Mouse (Mus musculus): ENCODE data around the gene Olfr1180.
"Not testable (repeated sequence)": the region's sequence is repeated elsewhere in the genome, so short reads cannot be mapped to it uniquely, and the experiment has no call there.

The Olfr1180 gene

GRCm38 (mm10) chr2:88419051-88419450 lies at the start of gene Olfr1180:
Gene Olfr1180 (minus strand): TSS chr2:88419151.
- DNase-seq (ENCODE audit: low read depth): no peak

- not testable (repeated sequence) for DNase-seq (ENCODE audit: low read depth)
These were observed 35.6 kb upstream of the Olfr1180 start, which contains the start of gene Olfr1183 for GRCm38 (mm10) chr2:88454567-88454966. Gene Olfr1183 (plus strand): TSS chr2:88454867.

GRCm38 (mm10) chr2:88449031-88449430 lies 30.1 kb upstream of the Olfr1180 start, which contains the start of gene Gm13757:
Gene Gm13757 (minus strand): TSS chr2:88449131.
- DNase-seq (ENCODE audit: low read depth): no peak

- DNase-seq (ENCODE audit: low read depth): no peak
These were observed 7.1 kb upstream of the Olfr1180 start, which contains the start of gene Olfr1181 for GRCm38 (mm10) chr2:88426071-88426470. Gene Olfr1181 (minus strand): TSS chr2:88426171.

- no peak for DNase-seq (ENCODE audit: low read depth)
These were observed 12.6 kb downstream of the Olfr1180 start, which contains the start of gene Olfr1179 for GRCm38 (mm10) chr2:88406353-88406752. Gene Olfr1179 (minus strand): TSS chr2:88406453.

GRCm38 (mm10) chr2:88386762-88387161 lies 32.2 kb downstream of the Olfr1180 start, which contains the start of gene Olfr1178:
Gene Olfr1178 (plus strand): TSS chr2:88387062.
- DNase-seq (ENCODE audit: low read depth): no peak
